Mouse (Mus musculus): Measurements from ENCODE around the gene Zfp592.

The Zfp592 gene

GRCm38 (mm10) chr7:81057901-81058711, 64.6 kb downstream of the Zfp592 start:
- no peak for DNase-seq (ENCODE audit: low read depth, low spot score)

GRCm38 (mm10) chr7:81058712-81059154, 65.3 kb downstream of the Zfp592 start:
- DNase-seq (ENCODE audit: low read depth, low spot score), result no peak

- DNase-seq (ENCODE audit: low read depth, low spot score), result no peak
These were observed 65.9 kb downstream of the Zfp592 start for GRCm38 (mm10) chr7:81059388-81059787.

- DNase-seq (ENCODE audit: low read depth, low spot score), result peak; percentile 72
These were observed 67.4 kb downstream of the Zfp592 start for GRCm38 (mm10) chr7:81060908-81061307.

- no peak for DNase-seq (ENCODE audit: low read depth, low spot score)
These were observed 68.5 kb downstream of the Zfp592 start for GRCm38 (mm10) chr7:81061936-81062335.

GRCm38 (mm10) chr7:81063332-81063731, 69.9 kb downstream of the Zfp592 start:
- no peak for DNase-seq (ENCODE audit: low read depth, low spot score)

GRCm38 (mm10) chr7:81066714-81067113, 73.2 kb downstream of the Zfp592 start:
- DNase-seq (ENCODE audit: low read depth, low spot score), result no peak

GRCm38 (mm10) chr7:81072463-81072862, 79.0 kb downstream of the Zfp592 start:
- DNase-seq (ENCODE audit: low read depth, low spot score), result peak; percentile 11

- no peak for DNase-seq (ENCODE audit: low read depth, low spot score)
These were observed 79.8 kb downstream of the Zfp592 start for GRCm38 (mm10) chr7:81073273-81073672.

GRCm38 (mm10) chr7:81074546-81074945, 81.1 kb downstream of the Zfp592 start:
- no peak for DNase-seq (ENCODE audit: low read depth, low spot score)

- no peak for DNase-seq (ENCODE audit: low read depth, low spot score)
These were observed 81.8 kb downstream of the Zfp592 start for GRCm38 (mm10) chr7:81075299-81075698.

- DNase-seq (ENCODE audit: low read depth, low spot score), result no peak
These were observed 82.3 kb downstream of the Zfp592 start for GRCm38 (mm10) chr7:81075732-81076131.

GRCm38 (mm10) chr7:81077009-81077408, 83.5 kb downstream of the Zfp592 start:
- no peak for DNase-seq (ENCODE audit: low read depth, low spot score)

- no peak for DNase-seq (ENCODE audit: low read depth, low spot score)
These were observed 85.3 kb downstream of the Zfp592 start for GRCm38 (mm10) chr7:81078740-81079139.

- no peak for DNase-seq (ENCODE audit: low read depth, low spot score)
These were observed 100.0 kb downstream of the Zfp592 start for GRCm38 (mm10) chr7:81093420-81093965.

- DNase-seq (ENCODE audit: low read depth, low spot score), result no peak
These were observed 100.8 kb downstream of the Zfp592 start for GRCm38 (mm10) chr7:81094104-81094757.

Data from 3T3-L1 (cell line).